Mouse (Mus musculus): ENCODE data around the gene Engase. TPM values are rescaled to one million over a fixed set of nuclear protein-coding genes. Genes with fewer than 3 reads are reported as not detected.

Engase gene
- total RNA-seq, 4 experiments from 2014 or later: 4.3 to 6.8 (median 4.5) TPM

- DNase-seq (ENCODE audit: low spot score in 2 of 2): no peak
These were observed 44.3 kb downstream of the Engase start for GRCm38 (mm10) chr11:118520932-118521331.

- no peak for DNase-seq (ENCODE audit: low spot score in 2 of 2)
These were observed 47.0 kb downstream of the Engase start for GRCm38 (mm10) chr11:118523496-118524145.

GRCm38 (mm10) chr11:118525059-118525458, 48.4 kb downstream of the Engase start:
- no peak for DNase-seq (ENCODE audit: low spot score in 2 of 2)

- DNase-seq (ENCODE audit: low spot score in 2 of 2): no peak
These were observed 52.1 kb downstream of the Engase start for GRCm38 (mm10) chr11:118528761-118529160.

- DNase-seq (ENCODE audit: low spot score in 2 of 2): no peak
These were observed 53.7 kb downstream of the Engase start for GRCm38 (mm10) chr11:118530313-118530712.

GRCm38 (mm10) chr11:118534382-118535092, 57.9 kb downstream of the Engase start:
- DNase-seq (ENCODE audit: low spot score in 2 of 2): no peak

- no peak for DNase-seq (ENCODE audit: low spot score in 2 of 2)
These were observed 61.4 kb downstream of the Engase start for GRCm38 (mm10) chr11:118538008-118538407.

Other genes starting within 250 kb of the Engase start
- gene Cyth1, start 228.2 kb upstream of the Engase start, total RNA-seq (2022): 10 to 100 TPM; 26.6 to 38.4 (median 30.2) TPM
- gene Usp36, start 186.6 kb upstream of the Engase start, total RNA-seq (2022): 10 to 100 TPM; 13.1 to 16.7 (median 14.8) TPM
- 1 to 10 TPM in 1 of 4 experiments, under 1 TPM in 3; 0.41 to 1.0 (median 0.94) TPM for gene Cep295nl, start 134.3 kb upstream of the Engase start, total RNA-seq (2022)
- 10 to 100 TPM; 41.0 to 82.5 (median 52.4) TPM for gene Timp2, start 121.1 kb upstream of the Engase start, total RNA-seq (2022)
- gene Lgals3bp, start 74.7 kb upstream of the Engase start, total RNA-seq (2022): 10 to 100 TPM; 12.3 to 16.0 (median 14.3) TPM
- gene Cant1, start 57.7 kb upstream of the Engase start, total RNA-seq (2022): 10 to 100 TPM in 3 of 4 experiments, 1 to 10 TPM in 1; 9.6 to 11.8 (median 11.0) TPM
- gene C1qtnf1, start 48.6 kb upstream of the Engase start, total RNA-seq (2022): 1 to 10 TPM; 4.0 to 8.9 (median 6.3) TPM

All from gastrocnemius, adult 8-10 months (tissue).